Mouse (Mus musculus): Measurements from ENCODE around the gene Ajm1.
A peak's percentile ranks its signal among the peaks of the same experiment; 100 is the strongest.

The Ajm1 gene

DNA sequence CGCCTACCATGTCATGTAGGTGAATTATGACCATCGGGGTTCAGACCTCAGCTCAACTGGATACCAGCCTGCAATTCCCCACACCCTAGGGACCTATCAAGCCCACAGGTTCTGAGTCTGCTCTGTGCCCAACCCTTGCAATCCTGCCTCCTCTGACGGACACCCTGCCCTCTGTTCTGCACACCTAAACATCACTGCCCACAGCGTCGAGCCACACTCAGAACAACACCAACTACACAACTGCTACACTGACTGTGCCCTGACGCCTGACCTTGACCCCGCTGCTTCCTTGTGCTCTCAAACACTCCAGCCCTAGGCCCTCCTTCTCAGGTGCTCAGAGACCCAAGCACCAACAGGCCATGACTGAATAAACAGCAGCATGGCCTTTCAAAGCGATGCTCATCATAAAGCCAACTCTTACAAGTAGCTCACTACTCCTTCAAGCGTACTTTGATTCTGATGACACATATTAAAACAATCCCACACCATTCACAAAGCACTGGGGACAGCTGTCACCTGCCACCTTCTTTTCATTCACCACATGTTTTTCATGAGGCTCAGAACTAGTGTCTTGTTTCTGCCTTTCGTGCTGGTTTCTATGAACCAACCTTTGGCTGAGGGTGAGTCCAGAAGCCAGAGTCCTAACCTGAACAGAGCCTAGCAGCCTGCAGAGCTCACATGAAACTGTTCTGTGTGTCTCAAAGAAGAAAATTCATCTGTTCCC lies 39.8 kb downstream of the Ajm1 start:
- Histone ChIP-seq H3K27me3 (ENCODE audit: control insufficient read depth, insufficient read depth, low read length, poor library complexity, severe bottlenecking) (no peaks in the 10 kb centered on the region), H3K36me3 (ENCODE audit: control insufficient read depth, insufficient read depth, low read length, poor library complexity, severe bottlenecking) (peaks cover 1% of the 10 kb centered on the region; the same call in 1 of the 2 replicates)
- DNase-seq (ENCODE audit: low read depth, low spot score) = no peak

DNA sequence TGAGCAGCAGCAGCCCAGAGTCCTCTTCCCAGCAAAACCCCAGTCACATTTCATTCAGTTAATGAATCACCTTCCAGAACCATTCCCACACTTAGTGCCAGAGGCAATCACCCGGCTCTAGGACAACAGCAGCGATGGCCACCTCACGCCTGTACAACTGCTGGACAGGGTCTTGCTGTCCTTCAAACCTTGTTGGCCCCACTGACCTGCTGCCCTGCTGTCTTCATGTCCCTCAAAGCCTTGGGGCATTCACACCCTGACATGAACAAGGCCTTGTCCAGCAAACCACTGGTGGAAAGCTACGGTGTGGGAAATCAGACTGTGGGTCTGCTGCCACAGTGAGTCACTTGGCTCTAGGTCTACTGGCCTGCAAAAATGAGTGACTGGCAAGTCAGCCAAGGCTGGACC lies 41.0 kb downstream of the Ajm1 start:
- no peak for DNase-seq (ENCODE audit: low read depth, low spot score)
- Histone ChIP-seq H3K27me3 (ENCODE audit: control insufficient read depth, insufficient read depth, low read length, poor library complexity, severe bottlenecking) (no peaks in the 10 kb centered on the region), H3K36me3 (ENCODE audit: control insufficient read depth, insufficient read depth, low read length, poor library complexity, severe bottlenecking) (peaks cover 1% of the 10 kb centered on the region)

DNA sequence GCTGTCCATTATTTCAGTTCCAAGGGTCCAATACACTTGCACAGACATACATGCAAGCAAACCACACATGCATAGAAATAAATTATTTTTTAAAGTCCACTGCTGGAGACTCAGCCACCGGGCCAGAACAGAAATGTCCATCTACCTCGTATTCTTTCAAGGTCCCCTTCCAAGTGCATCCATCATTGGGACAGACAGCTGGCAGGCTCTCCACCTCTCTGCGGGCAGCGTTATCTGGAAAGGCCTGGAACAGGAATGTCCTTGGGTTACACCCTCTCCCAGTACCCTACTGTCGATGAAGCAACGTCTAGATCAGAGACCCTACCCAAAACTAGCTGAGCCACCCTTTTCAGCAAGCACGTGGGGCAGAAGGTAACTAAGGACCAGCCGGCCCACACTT lies 45.0 kb downstream of the Ajm1 start:
- Histone ChIP-seq H3K27me3 (ENCODE audit: control insufficient read depth, insufficient read depth, low read length, poor library complexity, severe bottlenecking) (no peaks in the 10 kb centered on the region), H3K36me3 (ENCODE audit: control insufficient read depth, insufficient read depth, low read length, poor library complexity, severe bottlenecking) (peaks cover 1% of the 10 kb centered on the region)
- DNase-seq (ENCODE audit: low read depth, low spot score) = no peak

DNA sequence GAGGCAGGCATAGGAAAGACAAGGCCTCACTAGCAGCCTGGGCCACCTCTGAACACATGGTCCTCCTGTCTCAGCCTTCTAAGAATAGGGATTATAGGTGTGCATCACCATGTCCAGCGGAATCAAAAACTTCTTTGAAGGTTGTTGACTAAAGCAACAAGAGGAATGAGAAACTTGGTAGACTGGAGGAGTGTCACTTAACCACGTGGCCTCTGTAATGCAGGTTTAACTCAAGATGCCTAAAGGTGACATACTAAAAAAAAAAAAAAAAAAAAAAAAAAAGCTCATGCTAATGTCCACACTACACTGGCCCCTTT lies 46.7 kb downstream of the Ajm1 start:
- peaks cover 3% of the 10 kb centered on the region for H3K36me3 ChIP-seq (ENCODE audit: control insufficient read depth, insufficient read depth, low read length, poor library complexity, severe bottlenecking)
- no peaks in the 10 kb centered on the region for H3K27me3 ChIP-seq (ENCODE audit: control insufficient read depth, insufficient read depth, low read length, poor library complexity, severe bottlenecking)
- DNase-seq (ENCODE audit: low read depth, low spot score) = no peak

DNA sequence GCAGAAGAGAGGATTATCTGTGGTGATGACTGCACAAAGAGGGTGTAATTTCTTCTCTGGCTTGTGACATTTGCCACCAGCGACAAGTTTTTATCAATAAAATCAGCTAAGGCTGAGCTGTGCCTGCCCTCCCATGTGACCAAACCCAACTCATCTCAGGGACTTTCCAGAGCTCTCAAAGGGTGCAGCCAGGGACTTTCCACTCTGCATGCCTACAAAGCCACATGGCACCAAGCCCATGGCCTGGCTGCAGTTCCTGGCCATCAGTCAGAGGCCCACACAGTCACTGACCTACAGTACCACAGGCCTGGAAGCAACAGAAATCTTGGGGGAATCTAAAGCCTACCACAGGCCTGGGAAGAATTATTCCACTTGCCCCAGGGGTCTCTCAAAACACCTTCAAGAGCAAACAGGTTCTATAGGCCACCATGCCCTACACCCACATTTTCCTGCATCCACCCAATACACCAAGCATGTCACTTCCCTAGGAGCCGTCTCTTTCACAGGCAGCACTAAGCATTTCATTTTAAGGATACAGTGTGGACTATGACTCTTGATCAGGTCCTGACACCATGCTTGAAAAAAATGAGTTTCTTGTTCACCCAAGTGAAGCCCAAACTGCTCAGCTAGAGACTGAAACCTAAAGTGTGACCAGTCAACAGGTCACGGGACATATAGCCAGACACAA lies 47.2 kb downstream of the Ajm1 start:
- peak; percentile 91 for DNase-seq (ENCODE audit: low read depth, low spot score)
- H3K36me3 ChIP-seq (ENCODE audit: control insufficient read depth, insufficient read depth, low read length, poor library complexity, severe bottlenecking) = peaks cover 3% of the 10 kb centered on the region
- no peaks in the 10 kb centered on the region for H3K27me3 ChIP-seq (ENCODE audit: control insufficient read depth, insufficient read depth, low read length, poor library complexity, severe bottlenecking)

DNA sequence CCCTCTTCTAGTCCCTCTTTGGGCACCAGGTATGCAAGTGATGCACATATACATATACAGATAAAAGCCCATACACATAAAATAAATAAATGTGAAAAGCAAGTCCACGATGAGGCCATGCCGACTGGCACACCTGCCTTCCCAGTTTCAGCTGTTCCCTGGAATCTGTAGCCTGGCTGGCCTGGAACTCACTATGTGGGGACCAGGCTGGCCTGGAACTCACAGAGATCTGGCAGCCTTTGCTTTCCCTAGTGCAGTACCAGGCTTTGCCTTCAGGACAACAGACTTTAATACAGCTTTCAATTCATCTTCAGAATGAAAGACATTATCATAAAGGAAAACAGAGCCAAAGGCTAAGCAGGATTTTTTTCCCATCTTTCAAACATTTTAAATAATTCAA lies 47.9 kb downstream of the Ajm1 start:
- Histone ChIP-seq H3K27me3 (ENCODE audit: control insufficient read depth, insufficient read depth, low read length, poor library complexity, severe bottlenecking) (no peaks in the 10 kb centered on the region), H3K36me3 (ENCODE audit: control insufficient read depth, insufficient read depth, low read length, poor library complexity, severe bottlenecking) (peaks cover 9% of the 10 kb centered on the region)
- DNase-seq (ENCODE audit: low read depth, low spot score) = no peak

DNA sequence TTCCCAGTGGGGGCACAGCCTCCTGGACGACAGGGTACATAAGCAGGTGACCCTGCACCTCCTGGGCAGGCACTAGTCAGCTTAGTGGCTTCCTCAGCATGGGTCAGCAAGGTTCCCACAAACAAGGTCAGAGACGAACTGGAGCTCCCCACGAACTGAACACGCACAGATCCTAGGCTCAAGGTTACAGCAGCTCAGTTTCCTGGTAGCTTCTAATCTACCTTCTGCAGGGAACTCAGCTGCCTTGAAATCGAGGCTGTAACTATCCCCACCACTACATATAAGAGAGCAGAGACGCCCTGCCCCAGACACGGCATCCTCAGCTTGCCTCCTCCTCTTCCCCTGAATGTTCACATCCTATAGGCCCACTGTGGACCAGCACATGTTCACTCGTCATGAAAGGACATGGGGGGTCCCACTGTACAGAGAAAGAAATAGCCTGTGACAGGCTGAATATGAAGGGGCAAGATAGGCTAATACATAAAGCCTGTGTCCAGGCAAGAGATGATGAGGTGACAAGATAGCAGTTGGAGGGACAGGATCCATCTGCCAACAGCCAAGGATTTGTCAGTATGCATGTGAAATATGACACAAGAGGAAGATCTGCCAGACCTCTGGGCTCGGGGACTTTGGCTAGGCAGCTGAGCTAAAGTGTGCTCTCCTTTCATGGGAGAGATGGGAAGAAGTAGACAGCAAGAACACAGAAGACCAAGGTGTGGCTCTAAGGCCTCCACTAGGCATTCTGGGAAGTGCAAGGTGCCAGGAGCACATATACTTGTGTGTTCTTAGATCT lies 54.9 kb downstream of the Ajm1 start:
- H3K36me3 ChIP-seq (ENCODE audit: control insufficient read depth, insufficient read depth, low read length, poor library complexity, severe bottlenecking) = peaks cover 29% of the 10 kb centered on the region
- DNase-seq (ENCODE audit: low read depth, low spot score) = no peak

More for the DNA sequence above, 54.9 kb downstream of the Ajm1 start:
- no peaks in the 10 kb centered on the region for H3K27me3 ChIP-seq (ENCODE audit: control insufficient read depth, insufficient read depth, low read length, poor library complexity, severe bottlenecking)

All from splenic B cell, adult 2 months (primary cell).